Mouse (Mus musculus) midbrain, embryonic 11.5 days (tissue): ENCODE measurements around the gene Allc. TPM values are rescaled to one million over a fixed set of nuclear protein-coding genes. Genes with fewer than 3 reads are reported as not detected.

Experiments
- ATAC-seq: fragments of 200-750 bp; cut with Nextera tagmentation; 2 replicates; pipeline ENCODE4 v1.8.0; 2017; ENCODE audit warnings: moderate TSS enrichment, moderate library complexity; ENCODE audit not compliant: low FRiP score
- DNase-seq: peaks from one replicate; pipeline ENCODE4 v3.0.0; 2015; ENCODE audit warnings: low spot score; ENCODE audit errors: missing footprints
- H3K27ac ChIP-seq: fragments of 300-500 bp; sonication (generic); 2 replicates; pipeline ENCODE4 v1.5.1; 2014; ENCODE audit warnings: low read depth, low read length
- H3K27me3 ChIP-seq: fragments of 300-500 bp; sonication (generic); 2 replicates; pipeline ENCODE4 v1.6.1; 2014; ENCODE audit warnings: mild to moderate bottlenecking, low read length, moderate library complexity, mixed read lengths; ENCODE audit not compliant: control insufficient read depth, insufficient read depth
- H3K36me3 ChIP-seq: fragments of 300-500 bp; sonication (generic); 2 replicates; pipeline ENCODE4 v1.6.1; 2014; ENCODE audit warnings: mild to moderate bottlenecking, low read length, moderate library complexity, mixed read lengths; ENCODE audit not compliant: control insufficient read depth, insufficient read depth
- H3K4me1 ChIP-seq: fragments of 300-500 bp; sonication (generic); 2 replicates; pipeline ENCODE4 v1.6.1; 2014; ENCODE audit warnings: low read length; ENCODE audit not compliant: control insufficient read depth, insufficient read depth
- H3K4me2 ChIP-seq: fragments of 300-500 bp; sonication (generic); 2 replicates; pipeline ENCODE4 v1.6.1; 2014; ENCODE audit warnings: mild to moderate bottlenecking, moderate library complexity
- H3K4me3 ChIP-seq: fragments of 300-500 bp; sonication (generic); 2 replicates; pipeline ENCODE4 v1.5.1; 2014; ENCODE audit warnings: low read depth, low read length
- H3K9ac ChIP-seq: fragments of 300-500 bp; sonication (generic); 2 replicates; pipeline ENCODE4 v1.6.1; 2014; ENCODE audit warnings: low read length
- H3K9me3 ChIP-seq: fragments of 300-500 bp; sonication (generic); 2 replicates; pipeline ENCODE4 v1.6.1; 2016; ENCODE audit warnings: low read length; ENCODE audit not compliant: control insufficient read depth
- WGBS: fragments of 180-500 bp; shearing (Covaris S2); extraction: QIAGEN DNeasy Blood & Tissue Kit; methylation state at CpG from one replicate; pipeline ENCODE4 v1.1.7; 2014; 5-methylcytosine and 5-hydroxymethylcytosine counted together
- polyA plus RNA-seq: library from polyadenylated mRNA; unstranded; fragments of >200 nt; fragmentation: Nextera tagmentation; extraction: Ambion mirVana; gene quantifications from 2 replicates; pipeline ENCODE4 v1.2.1, GENCODE M21; 2014

The Allc gene
- polyA plus RNA-seq, 1 experiment from 2014 or later = not detected

DNA sequence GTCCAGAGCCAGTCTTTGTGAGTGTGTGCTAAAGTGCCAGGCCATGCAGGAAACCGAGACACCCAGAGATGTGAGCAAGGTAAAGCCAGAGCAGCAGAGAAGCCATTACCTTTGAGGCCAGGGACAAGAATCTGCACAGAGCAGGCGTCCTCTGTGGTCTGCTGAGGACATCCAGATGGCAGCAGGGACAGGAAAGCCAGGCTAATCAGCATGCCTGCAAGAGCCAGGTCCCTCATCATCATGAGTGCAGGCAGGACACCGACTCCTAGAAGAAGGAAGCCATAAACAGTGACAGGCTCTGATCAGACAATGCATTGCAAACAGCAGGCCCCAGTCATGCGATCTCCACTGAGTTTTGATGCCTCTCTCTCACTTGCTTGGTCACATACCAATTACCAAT lies 35.0 kb upstream of the Allc start:
- no peaks in the 10 kb centered on the region for H3K36me3 ChIP-seq
- H3K9me3 ChIP-seq = no peaks in the 10 kb centered on the region
- H3K4me3 ChIP-seq = no peak overlapping the region
- 77% methylated on average over 4 of the region's 4 CpGs for whole genome bisulfite sequencing
- no peak for DNase-seq
- H3K27ac ChIP-seq = no peak overlapping the region
- no peaks in the 10 kb centered on the region for H3K4me1 ChIP-seq
- H3K27me3 ChIP-seq = no peaks in the 10 kb centered on the region
- H3K9ac ChIP-seq = no peak overlapping the region
- ATAC-seq = no peak
- H3K4me2 ChIP-seq = no peak overlapping the region

- no peaks in the 10 kb centered on the region for H3K36me3 ChIP-seq
- H3K4me1 ChIP-seq = no peaks in the 10 kb centered on the region
These were observed 32.1 kb upstream of the Allc start for GRCm38 (mm10) chr12:28614401-28614800.

DNA sequence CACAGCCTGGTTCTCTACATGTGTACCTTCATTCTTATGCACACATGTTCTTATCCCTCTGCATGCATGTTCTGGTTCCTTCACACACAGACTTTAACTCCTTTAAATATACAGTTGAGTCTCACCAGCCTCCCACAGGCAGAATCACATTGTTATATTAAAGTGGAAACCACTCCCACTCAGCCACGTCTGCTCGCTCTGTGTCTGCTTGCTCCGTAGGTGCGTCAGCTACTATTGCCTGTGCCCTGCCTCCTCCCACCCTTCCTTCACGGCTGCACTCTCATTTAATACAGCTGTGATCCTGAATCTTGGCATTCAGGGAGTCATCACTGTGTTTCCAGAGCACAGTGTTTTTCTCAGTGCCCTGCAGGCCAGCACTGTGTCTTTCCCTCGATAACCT lies 30.1 kb upstream of the Allc start:
- DNase-seq (no peak), ATAC-seq (no peak)
- Histone ChIP-seq H3K4me2 (no peak overlapping the region), H3K9ac (no peak overlapping the region), H3K27ac (no peak overlapping the region), H3K9me3 (no peaks in the 10 kb centered on the region), H3K36me3 (no peaks in the 10 kb centered on the region), H3K4me3 (no peak overlapping the region), H3K4me1 (no peaks in the 10 kb centered on the region), H3K27me3 (no peaks in the 10 kb centered on the region)
- WGBS = 87% methylated on average over 6 of the region's 6 CpGs

More at GRCm38 (mm10) chr12:28614401-28614800, 32.1 kb upstream of the Allc start:
- ATAC-seq (no peak), DNase-seq (no peak)
- Histone ChIP-seq H3K4me2 (no peak overlapping the region), H3K9ac (no peak overlapping the region), H3K27ac (no peak overlapping the region), H3K27me3 (no peaks in the 10 kb centered on the region), H3K9me3 (no peaks in the 10 kb centered on the region), H3K4me3 (no peak overlapping the region)
- 78% methylated on average over 7 of the region's 7 CpGs for WGBS

GRCm38 (mm10) chr12:28607546-28608305 lies 25.4 kb upstream of the Allc start:
- Histone ChIP-seq H3K9ac (no peak overlapping the region), H3K9me3 (no peaks in the 10 kb centered on the region), H3K4me2 (no peak overlapping the region), H3K4me1 (no peaks in the 10 kb centered on the region), H3K36me3 (no peaks in the 10 kb centered on the region), H3K27me3 (no peaks in the 10 kb centered on the region), H3K4me3 (no peak overlapping the region), H3K27ac (no peak overlapping the region)
- DNase-seq (no peak), ATAC-seq (no peak)
- WGBS = 66% methylated on average over 17 of the region's 17 CpGs

GRCm38 (mm10) chr12:28603494-28603893 lies 21.2 kb upstream of the Allc start:
- no peak for ATAC-seq
- Histone ChIP-seq H3K4me2 (no peak overlapping the region), H3K27me3 (no peaks in the 10 kb centered on the region), H3K36me3 (no peaks in the 10 kb centered on the region), H3K9me3 (no peaks in the 10 kb centered on the region), H3K4me3 (no peak overlapping the region), H3K27ac (no peak overlapping the region), H3K4me1 (no peaks in the 10 kb centered on the region), H3K9ac (no peak overlapping the region)
- DNase-seq = no peak
- WGBS = 64% methylated on average over 1 of the region's 1 CpGs

- DNase-seq = no peak
- ATAC-seq = no peak
- no peaks in the 10 kb centered on the region for H3K36me3 ChIP-seq
These were observed 19.9 kb upstream of the Allc start for GRCm38 (mm10) chr12:28602259-28602658.

GRCm38 (mm10) chr12:28598526-28598991 lies 16.2 kb upstream of the Allc start:
- no peak for ATAC-seq

More at GRCm38 (mm10) chr12:28602259-28602658, 19.9 kb upstream of the Allc start:
- Histone ChIP-seq H3K27me3 (no peaks in the 10 kb centered on the region), H3K27ac (no peak overlapping the region), H3K4me1 (no peaks in the 10 kb centered on the region), H3K9ac (no peak overlapping the region), H3K4me2 (no peak overlapping the region), H3K9me3 (no peaks in the 10 kb centered on the region), H3K4me3 (no peak overlapping the region)
- 33% methylated on average over 4 of the region's 4 CpGs for WGBS

DNA sequence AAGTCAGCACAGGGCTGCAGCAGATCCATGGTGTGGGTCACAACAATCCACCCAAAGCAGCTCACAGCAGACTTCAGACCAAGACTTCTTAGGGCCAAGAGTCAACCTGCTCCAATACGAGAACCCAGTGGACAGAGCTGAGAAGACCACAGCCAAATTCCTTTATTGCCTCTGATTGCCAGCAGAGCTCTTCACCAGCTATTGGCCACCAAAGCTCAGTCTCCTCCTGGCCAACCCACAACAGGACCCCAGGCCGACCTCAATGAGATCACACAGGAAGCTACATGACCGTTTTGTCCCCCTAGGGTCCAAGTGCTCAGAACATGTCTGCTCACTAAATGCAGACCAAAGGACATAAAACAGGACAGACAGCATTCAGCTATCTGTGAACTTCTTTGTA lies 15.8 kb upstream of the Allc start:
- H3K4me3 ChIP-seq = no peak overlapping the region
- 73% methylated on average over 3 of the region's 3 CpGs for WGBS

More at GRCm38 (mm10) chr12:28598526-28598991, 16.2 kb upstream of the Allc start:
- DNase-seq = no peak
- no peaks in the 10 kb centered on the region for H3K4me1 ChIP-seq
- H3K27ac ChIP-seq = no peak overlapping the region
- 70% methylated on average over 2 of the region's 2 CpGs for WGBS
- no peak overlapping the region for H3K4me3 ChIP-seq
- H3K9ac ChIP-seq = no peak overlapping the region
- no peaks in the 10 kb centered on the region for H3K36me3 ChIP-seq
- no peak overlapping the region for H3K4me2 ChIP-seq
- H3K9me3 ChIP-seq = no peaks in the 10 kb centered on the region
- H3K27me3 ChIP-seq = no peaks in the 10 kb centered on the region

GRCm38 (mm10) chr12:28597699-28598098 lies 15.4 kb upstream of the Allc start:
- no peaks in the 10 kb centered on the region for H3K36me3 ChIP-seq
- H3K27me3 ChIP-seq = no peaks in the 10 kb centered on the region
- no peak for ATAC-seq
- H3K27ac ChIP-seq = no peak overlapping the region
- no peaks in the 10 kb centered on the region for H3K4me1 ChIP-seq
- H3K9ac ChIP-seq = no peak overlapping the region
- WGBS = 88% methylated on average over 9 of the region's 9 CpGs
- H3K4me3 ChIP-seq = no peak overlapping the region
- H3K9me3 ChIP-seq = no peaks in the 10 kb centered on the region
- no peak for DNase-seq
- no peak overlapping the region for H3K4me2 ChIP-seq

More for the DNA sequence above, 15.8 kb upstream of the Allc start:
- Histone ChIP-seq H3K27me3 (no peaks in the 10 kb centered on the region), H3K9ac (no peak overlapping the region), H3K4me1 (no peaks in the 10 kb centered on the region), H3K36me3 (no peaks in the 10 kb centered on the region), H3K4me2 (no peak overlapping the region), H3K9me3 (no peaks in the 10 kb centered on the region), H3K27ac (no peak overlapping the region)
- ATAC-seq = no peak
- no peak for DNase-seq
